Mouse (Mus musculus): ENCODE data around the gene Enox1.

The Enox1 gene

DNA sequence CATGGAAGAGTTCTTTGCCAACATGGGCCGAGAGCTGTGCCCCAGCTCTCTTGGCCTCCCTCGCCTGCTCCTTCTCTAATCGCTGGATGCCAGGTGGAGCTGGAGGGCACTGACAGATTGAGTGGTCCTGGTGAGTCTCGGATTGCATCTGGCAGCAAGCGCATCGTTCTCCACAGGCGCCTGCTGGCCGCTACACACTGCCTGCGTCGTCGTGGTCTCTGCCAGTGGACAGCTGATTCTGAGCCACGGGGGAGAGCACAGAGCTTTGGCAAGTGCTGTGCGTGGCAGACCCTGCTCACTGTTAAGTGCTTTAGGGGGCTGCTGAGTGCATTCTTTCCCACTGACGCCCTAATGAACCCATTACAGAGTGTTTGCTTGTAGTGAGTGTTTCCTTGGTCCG lies 17.9 kb downstream of the Enox1 start:
- no peaks in the 10 kb centered on the region for H3K36me3 ChIP-seq (ENCODE audit: control insufficient read depth, insufficient read depth, low read length, poor library complexity, severe bottlenecking)
- DNase-seq (ENCODE audit: low read depth, low spot score) = no peak
- H3K27me3 ChIP-seq (ENCODE audit: control insufficient read depth, insufficient read depth, low read length, poor library complexity, severe bottlenecking) = no peaks in the 10 kb centered on the region

GRCm38 (mm10) chr14:77174931-77175330 lies 18.4 kb downstream of the Enox1 start:
- Histone ChIP-seq H3K27me3 (ENCODE audit: control insufficient read depth, insufficient read depth, low read length, poor library complexity, severe bottlenecking) (no peaks in the 10 kb centered on the region), H3K36me3 (ENCODE audit: control insufficient read depth, insufficient read depth, low read length, poor library complexity, severe bottlenecking) (no peaks in the 10 kb centered on the region)
- no peak for DNase-seq (ENCODE audit: low read depth, low spot score)

- Histone ChIP-seq H3K36me3 (ENCODE audit: control insufficient read depth, insufficient read depth, low read length, poor library complexity, severe bottlenecking) (no peaks in the 10 kb centered on the region), H3K27me3 (ENCODE audit: control insufficient read depth, insufficient read depth, low read length, poor library complexity, severe bottlenecking) (no peaks in the 10 kb centered on the region)
- no peak for DNase-seq (ENCODE audit: low read depth, low spot score)
Observed at GRCm38 (mm10) chr14:77180241-77180640, 23.7 kb downstream of the Enox1 start.

- DNase-seq (ENCODE audit: low read depth, low spot score) = no peak
- H3K36me3 ChIP-seq (ENCODE audit: control insufficient read depth, insufficient read depth, low read length, poor library complexity, severe bottlenecking) = no peaks in the 10 kb centered on the region
- H3K27me3 ChIP-seq (ENCODE audit: control insufficient read depth, insufficient read depth, low read length, poor library complexity, severe bottlenecking) = no peaks in the 10 kb centered on the region
Observed at GRCm38 (mm10) chr14:77180753-77181374, 24.3 kb downstream of the Enox1 start.

- DNase-seq (ENCODE audit: low read depth, low spot score) = no peak
Observed at GRCm38 (mm10) chr14:77183491-77183890, 26.9 kb downstream of the Enox1 start.

DNA sequence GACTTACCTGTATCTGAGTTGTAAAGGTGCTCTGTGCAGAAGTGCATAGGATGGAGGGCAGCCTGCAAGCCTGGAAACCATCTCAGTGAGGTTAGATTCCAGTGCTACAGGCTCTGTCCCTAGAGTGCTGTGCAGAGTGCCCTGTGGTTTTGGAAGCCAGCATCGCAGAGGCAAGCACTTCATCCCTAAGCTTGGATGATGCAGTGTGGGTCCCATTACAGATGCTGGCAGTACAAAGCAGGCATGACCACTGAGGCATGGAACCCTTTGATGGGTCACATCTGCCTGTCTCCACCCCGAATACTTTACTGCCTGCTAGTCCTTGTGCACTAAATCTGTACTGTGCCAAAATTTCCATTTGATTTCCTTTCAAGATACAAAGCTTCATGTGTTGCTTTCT lies 33.6 kb downstream of the Enox1 start:
- no peak for DNase-seq (ENCODE audit: low read depth, low spot score)
- Histone ChIP-seq H3K36me3 (ENCODE audit: control insufficient read depth, insufficient read depth, low read length, poor library complexity, severe bottlenecking) (no peaks in the 10 kb centered on the region), H3K27me3 (ENCODE audit: control insufficient read depth, insufficient read depth, low read length, poor library complexity, severe bottlenecking) (0 out of 2 replicates have a peak, but pooled peaks cover 1% of the 10 kb centered on the region)

More at GRCm38 (mm10) chr14:77183491-77183890, 26.9 kb downstream of the Enox1 start:
- 0 out of 2 replicates have a peak, but pooled peaks cover 1% of the 10 kb centered on the region for H3K27me3 ChIP-seq (ENCODE audit: control insufficient read depth, insufficient read depth, low read length, poor library complexity, severe bottlenecking)
- H3K36me3 ChIP-seq (ENCODE audit: control insufficient read depth, insufficient read depth, low read length, poor library complexity, severe bottlenecking) = no peaks in the 10 kb centered on the region

GRCm38 (mm10) chr14:77195314-77196020 lies 38.9 kb downstream of the Enox1 start:
- DNase-seq (ENCODE audit: low read depth, low spot score) = no peak
- Histone ChIP-seq H3K36me3 (ENCODE audit: control insufficient read depth, insufficient read depth, low read length, poor library complexity, severe bottlenecking) (no peaks in the 10 kb centered on the region), H3K27me3 (ENCODE audit: control insufficient read depth, insufficient read depth, low read length, poor library complexity, severe bottlenecking) (no peaks in the 10 kb centered on the region)

DNA sequence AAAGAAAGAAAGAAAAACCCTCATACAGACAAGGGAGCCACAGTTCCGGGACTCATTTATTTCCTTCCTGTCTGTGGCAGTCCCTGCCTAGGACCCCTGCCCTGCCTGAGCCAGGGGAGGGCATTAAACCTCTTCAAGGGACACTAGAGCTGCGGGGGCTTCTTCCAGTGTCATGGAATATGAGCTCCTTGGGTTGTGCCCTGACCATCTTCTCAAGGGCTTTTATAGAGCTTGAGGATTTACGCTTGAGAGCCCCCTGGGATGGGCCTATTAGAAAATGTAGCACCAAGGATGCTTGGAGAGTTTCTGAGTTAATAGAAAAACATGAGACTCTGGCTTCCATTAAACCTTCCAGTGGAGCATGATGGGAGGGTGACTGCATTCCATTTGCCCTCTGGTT lies 39.7 kb downstream of the Enox1 start:
- no peaks in the 10 kb centered on the region for H3K36me3 ChIP-seq (ENCODE audit: control insufficient read depth, insufficient read depth, low read length, poor library complexity, severe bottlenecking)
- no peak for DNase-seq (ENCODE audit: low read depth, low spot score)
- no peaks in the 10 kb centered on the region for H3K27me3 ChIP-seq (ENCODE audit: control insufficient read depth, insufficient read depth, low read length, poor library complexity, severe bottlenecking)

- H3K27me3 ChIP-seq (ENCODE audit: control insufficient read depth, insufficient read depth, low read length, poor library complexity, severe bottlenecking) = no peaks in the 10 kb centered on the region
- no peaks in the 10 kb centered on the region for H3K36me3 ChIP-seq (ENCODE audit: control insufficient read depth, insufficient read depth, low read length, poor library complexity, severe bottlenecking)
- no peak for DNase-seq (ENCODE audit: low read depth, low spot score)
Observed at GRCm38 (mm10) chr14:77197414-77197915, 40.9 kb downstream of the Enox1 start.

- no peaks in the 10 kb centered on the region for H3K27me3 ChIP-seq (ENCODE audit: control insufficient read depth, insufficient read depth, low read length, poor library complexity, severe bottlenecking)
- no peaks in the 10 kb centered on the region for H3K36me3 ChIP-seq (ENCODE audit: control insufficient read depth, insufficient read depth, low read length, poor library complexity, severe bottlenecking)
- DNase-seq (ENCODE audit: low read depth, low spot score) = no peak
Observed at GRCm38 (mm10) chr14:77210889-77211288, 54.3 kb downstream of the Enox1 start.

- no peaks in the 10 kb centered on the region for H3K36me3 ChIP-seq (ENCODE audit: control insufficient read depth, insufficient read depth, low read length, poor library complexity, severe bottlenecking)
- H3K27me3 ChIP-seq (ENCODE audit: control insufficient read depth, insufficient read depth, low read length, poor library complexity, severe bottlenecking) = no peaks in the 10 kb centered on the region
- no peak for DNase-seq (ENCODE audit: low read depth, low spot score)
Observed at GRCm38 (mm10) chr14:77213210-77213609, 56.6 kb downstream of the Enox1 start.

- Histone ChIP-seq H3K36me3 (ENCODE audit: control insufficient read depth, insufficient read depth, low read length, poor library complexity, severe bottlenecking) (no peaks in the 10 kb centered on the region), H3K27me3 (ENCODE audit: control insufficient read depth, insufficient read depth, low read length, poor library complexity, severe bottlenecking) (no peaks in the 10 kb centered on the region)
- no peak for DNase-seq (ENCODE audit: low read depth, low spot score)
Observed at GRCm38 (mm10) chr14:77214848-77215247, 58.3 kb downstream of the Enox1 start.

GRCm38 (mm10) chr14:77225346-77225745 lies 68.8 kb downstream of the Enox1 start:
- no peak for DNase-seq (ENCODE audit: low read depth, low spot score)
- Histone ChIP-seq H3K36me3 (ENCODE audit: control insufficient read depth, insufficient read depth, low read length, poor library complexity, severe bottlenecking) (no peaks in the 10 kb centered on the region), H3K27me3 (ENCODE audit: control insufficient read depth, insufficient read depth, low read length, poor library complexity, severe bottlenecking) (no peaks in the 10 kb centered on the region)

DNA sequence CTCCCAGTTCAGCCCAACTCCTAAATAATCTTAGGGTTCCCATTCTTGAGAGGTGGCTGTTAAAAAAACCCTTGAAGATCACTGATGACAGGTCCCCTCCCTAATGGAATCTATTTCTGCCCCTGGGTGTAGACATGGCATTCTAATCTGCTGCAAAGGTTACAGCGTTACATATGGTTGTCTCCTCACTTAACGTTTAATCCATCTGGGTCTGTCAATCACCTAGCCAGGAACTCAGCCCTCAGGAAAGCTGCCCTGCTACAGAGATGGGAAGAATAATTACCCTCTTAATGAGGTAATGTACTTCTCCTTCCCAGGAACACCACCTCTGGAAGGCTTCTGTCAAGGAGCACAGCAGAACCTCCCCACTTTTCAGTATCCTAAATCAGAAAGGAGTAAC lies 82.2 kb downstream of the Enox1 start:
- Histone ChIP-seq H3K27me3 (ENCODE audit: control insufficient read depth, insufficient read depth, low read length, poor library complexity, severe bottlenecking) (no peaks in the 10 kb centered on the region; the same call in 1 of the 2 replicates), H3K36me3 (ENCODE audit: control insufficient read depth, insufficient read depth, low read length, poor library complexity, severe bottlenecking) (no peaks in the 10 kb centered on the region)
- DNase-seq (ENCODE audit: low read depth, low spot score) = no peak

DNA sequence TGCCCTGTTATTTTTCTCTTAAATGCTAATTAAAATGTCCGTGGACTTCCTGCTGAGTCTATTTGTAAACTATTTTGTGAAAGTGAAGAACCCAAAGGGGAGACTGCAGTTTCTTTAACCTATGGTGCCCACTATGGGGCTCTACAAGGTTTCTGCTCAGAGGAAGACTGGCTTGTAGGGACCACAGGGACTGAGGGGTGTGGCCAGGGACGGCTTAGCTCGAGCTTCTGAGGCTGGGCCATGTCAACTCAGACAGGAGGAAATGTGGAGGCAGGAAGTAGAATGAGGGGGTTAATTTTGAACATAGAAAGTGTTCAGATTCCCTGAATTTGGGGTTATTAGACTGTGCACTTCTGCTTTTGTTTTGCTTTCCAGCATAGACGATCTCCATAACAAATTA lies 82.8 kb downstream of the Enox1 start:
- DNase-seq (ENCODE audit: low read depth, low spot score) = no peak
- Histone ChIP-seq H3K27me3 (ENCODE audit: control insufficient read depth, insufficient read depth, low read length, poor library complexity, severe bottlenecking) (no peaks in the 10 kb centered on the region; the same call in 1 of the 2 replicates), H3K36me3 (ENCODE audit: control insufficient read depth, insufficient read depth, low read length, poor library complexity, severe bottlenecking) (no peaks in the 10 kb centered on the region)

All from splenic B cell, adult 2 months (primary cell).